Mouse (Mus musculus): ENCODE results near the gene Colgalt2. TPM values are rescaled to one million over a fixed set of nuclear protein-coding genes. Genes with fewer than 3 reads are reported as not detected.

Gene Colgalt2
- polyA plus RNA-seq, 1 experiment from 2014 or later: 2.3 TPM

Other genes starting within 250 kb of the Colgalt2 start
- 46.2 and 49.2 TPM in 2 replicates for gene Tsen15, start 13.1 kb upstream of the Colgalt2 start, polyA plus RNA-seq (2014; fragmentation: Nextera tagmentation; extraction: Ambion mirVana)

All from midbrain, embryonic 11.5 days (tissue).